Mouse (Mus musculus) embryonic facial prominence, embryonic 13.5 days (tissue): Measurements from ENCODE around the gene Slc25a45. TPM values are rescaled to one million over a fixed set of nuclear protein-coding genes. Genes with fewer than 3 reads are reported as not detected.

Experiments used
- ATAC-seq: fragments of 200-750 bp; cut with Nextera tagmentation; 2 replicates; pipeline ENCODE4 v1.8.0; 2017; ENCODE audit warnings: low read depth; ENCODE audit not compliant: insufficient number of reproducible peaks, insufficient read depth, low FRiP score, low TSS enrichment
- H3K27ac ChIP-seq: fragments of 300-500 bp; sonication (generic); 2 replicates; pipeline ENCODE4 v1.5.1; 2015; ENCODE audit warnings: moderate library complexity, mild to moderate bottlenecking, inconsistent platforms
- H3K27me3 ChIP-seq: fragments of 300-500 bp; sonication (generic); 2 replicates; pipeline ENCODE4 v1.6.1; 2015; ENCODE audit warnings: mild to moderate bottlenecking, inconsistent platforms
- H3K36me3 ChIP-seq: fragments of 300-500 bp; sonication (generic); 2 replicates; pipeline ENCODE4 v1.6.1; 2015; ENCODE audit warnings: mild to moderate bottlenecking, inconsistent platforms
- H3K4me1 ChIP-seq: fragments of 300-500 bp; sonication (generic); 2 replicates; pipeline ENCODE4 v1.6.1; 2015; ENCODE audit warnings: inconsistent platforms
- H3K4me2 ChIP-seq: fragments of 300-500 bp; sonication (generic); 2 replicates; pipeline ENCODE4 v1.6.1; 2015; ENCODE audit warnings: moderate library complexity, mild to moderate bottlenecking, inconsistent platforms
- H3K4me3 ChIP-seq: fragments of 300-500 bp; sonication (generic); 2 replicates; pipeline ENCODE4 v1.5.1; 2015; ENCODE audit warnings: mild to moderate bottlenecking, inconsistent platforms
- H3K9ac ChIP-seq: fragments of 300-500 bp; sonication (generic); 2 replicates; pipeline ENCODE4 v1.6.1; 2015; ENCODE audit warnings: mild to moderate bottlenecking, inconsistent platforms
- H3K9me3 ChIP-seq: fragments of 300-500 bp; sonication (generic); 2 replicates; pipeline ENCODE4 v1.6.1; 2016; ENCODE audit warnings: inconsistent platforms
- WGBS: fragments of 180-500 bp; shearing (Covaris S2); methylation state at CpG from one replicate; pipeline ENCODE4 v1.1.7; 2015; ENCODE audit warnings: mixed read lengths; 5-methylcytosine and 5-hydroxymethylcytosine counted together
- polyA plus RNA-seq: library from polyadenylated mRNA; unstranded; fragments of >200 nt; fragmentation: Nextera tagmentation; extraction: Ambion mirVana; gene quantifications from 2 replicates; pipeline ENCODE4 v1.2.1, GENCODE M21; 2015

Gene Slc25a45
- polyA plus RNA-seq, 1 experiment from 2014 or later: 4.5 TPM

GRCm38 (mm10) chr19:5883935-5884334, 6.3 kb downstream of the Slc25a45 start:
- no peak overlapping the region for H3K9ac ChIP-seq
- 48% methylated on average over 1 of the region's 1 CpGs for WGBS

GRCm38 (mm10) chr19:5885838-5886237, 8.2 kb downstream of the Slc25a45 start:
- Histone ChIP-seq H3K9me3 (no peaks in the 10 kb centered on the region), H3K27ac (no peak overlapping the region), H3K9ac (no peak overlapping the region), H3K4me2 (no peak overlapping the region), H3K36me3 (no peaks in the 10 kb centered on the region), H3K4me3 (no peak overlapping the region), H3K27me3 (no peaks in the 10 kb centered on the region), H3K4me1 (no peaks in the 10 kb centered on the region)
- WGBS: 62% methylated on average over 4 of the region's 4 CpGs
- ATAC-seq: no peak

More at GRCm38 (mm10) chr19:5883935-5884334, 6.3 kb downstream of the Slc25a45 start:
- H3K36me3 ChIP-seq: no peaks in the 10 kb centered on the region
- no peak overlapping the region for H3K4me3 ChIP-seq
- ATAC-seq: no peak
- H3K27me3 ChIP-seq: no peaks in the 10 kb centered on the region
- no peaks in the 10 kb centered on the region for H3K4me1 ChIP-seq
- no peaks in the 10 kb centered on the region for H3K9me3 ChIP-seq
- no peak overlapping the region for H3K4me2 ChIP-seq
- H3K27ac ChIP-seq: no peak overlapping the region

GRCm38 (mm10) chr19:5887234-5887815, 9.7 kb downstream of the Slc25a45 start:
- no peak overlapping the region for H3K4me2 ChIP-seq
- H3K4me3 ChIP-seq: no peak overlapping the region
- WGBS: 72% methylated on average over 3 of the region's 3 CpGs
- peaks cover 10% of the 10 kb centered on the region; the same call in 1 of the 2 replicates for H3K36me3 ChIP-seq
- H3K9ac ChIP-seq: no peak overlapping the region
- no peak overlapping the region for H3K27ac ChIP-seq
- no peaks in the 10 kb centered on the region for H3K27me3 ChIP-seq
- H3K4me1 ChIP-seq: peaks cover 8% of the 10 kb centered on the region
- no peak for ATAC-seq
- H3K9me3 ChIP-seq: no peaks in the 10 kb centered on the region

- WGBS: 77% methylated on average over 4 of the region's 4 CpGs
- ATAC-seq: no peak
These were observed 11.6 kb downstream of the Slc25a45 start for GRCm38 (mm10) chr19:5889211-5889610.

GRCm38 (mm10) chr19:5891521-5892258, 14.1 kb downstream of the Slc25a45 start:
- H3K27me3 ChIP-seq: no peaks in the 10 kb centered on the region
- no peak overlapping the region for H3K4me2 ChIP-seq
- peaks cover 25% of the 10 kb centered on the region for H3K36me3 ChIP-seq
- no peaks in the 10 kb centered on the region for H3K9me3 ChIP-seq
- ATAC-seq: no peak
- no peak overlapping the region for H3K27ac ChIP-seq
- no peak overlapping the region for H3K9ac ChIP-seq
- no peak overlapping the region; the same call in 1 of the 2 replicates for H3K4me3 ChIP-seq
- 94% methylated on average over 12 of the region's 12 CpGs for WGBS
- H3K4me1 ChIP-seq: peaks cover 18% of the 10 kb centered on the region

More at GRCm38 (mm10) chr19:5889211-5889610, 11.6 kb downstream of the Slc25a45 start:
- Histone ChIP-seq H3K4me2 (no peak overlapping the region), H3K4me3 (no peak overlapping the region), H3K27ac (no peak overlapping the region), H3K36me3 (peaks cover 15% of the 10 kb centered on the region; the same call in 1 of the 2 replicates), H3K27me3 (no peaks in the 10 kb centered on the region), H3K9me3 (no peaks in the 10 kb centered on the region), H3K9ac (no peak overlapping the region), H3K4me1 (peaks cover 18% of the 10 kb centered on the region)

- 95% methylated on average over 7 of the region's 7 CpGs for WGBS
- ATAC-seq: no peak
- Histone ChIP-seq H3K27me3 (no peaks in the 10 kb centered on the region), H3K36me3 (peaks cover 29% of the 10 kb centered on the region), H3K4me2 (0 out of 2 replicates have a peak overlapping the region, but pooled peaks have one; percentile 83), H3K9me3 (no peaks in the 10 kb centered on the region), H3K4me1 (peaks cover 18% of the 10 kb centered on the region), H3K27ac (no peak overlapping the region), H3K9ac (0 out of 2 replicates have a peak overlapping the region, but pooled peaks have one; percentile 86), H3K4me3 (no peak overlapping the region; the same call in 1 of the 2 replicates)
These were observed 14.7 kb downstream of the Slc25a45 start for GRCm38 (mm10) chr19:5892262-5892661.

GRCm38 (mm10) chr19:5892735-5893134, 15.1 kb downstream of the Slc25a45 start:
- H3K4me2 ChIP-seq: peak overlapping the region; percentile 83
- no peaks in the 10 kb centered on the region for H3K9me3 ChIP-seq
- H3K9ac ChIP-seq: peak overlapping the region; percentile 86
- no peak overlapping the region for H3K27ac ChIP-seq
- WGBS: 94% methylated on average over 13 of the region's 13 CpGs
- 0 out of 2 replicates have a peak overlapping the region, but pooled peaks have one; percentile 61 for H3K4me3 ChIP-seq
- peaks cover 34% of the 10 kb centered on the region for H3K36me3 ChIP-seq
- ATAC-seq: no peak
- no peaks in the 10 kb centered on the region for H3K27me3 ChIP-seq
- H3K4me1 ChIP-seq: peaks cover 18% of the 10 kb centered on the region

GRCm38 (mm10) chr19:5893282-5894001, 15.8 kb downstream of the Slc25a45 start:
- no peaks in the 10 kb centered on the region for H3K9me3 ChIP-seq

GRCm38 (mm10) chr19:5894002-5894678, 16.5 kb downstream of the Slc25a45 start, which contains the start of gene Tigd3:
TSS of gene Tigd3 (minus strand) at chr19:5894149.
- peak within 1 kb of the TSS; percentile 86 for H3K9ac ChIP-seq
- peak within 1 kb of the TSS; percentile 83 for H3K4me2 ChIP-seq
- no peaks in the 10 kb centered on the region for H3K9me3 ChIP-seq
- no peak within 1 kb of the TSS for H3K27ac ChIP-seq
- H3K4me1 ChIP-seq: peaks cover 18% of the 10 kb centered on the region
- ATAC-seq: peak; percentile 90
- H3K27me3 ChIP-seq: no peaks in the 10 kb centered on the region
- WGBS: 2% methylated on average over 35 of the region's 36 CpGs
- peaks cover 44% of the 10 kb centered on the region for H3K36me3 ChIP-seq
- peak within 1 kb of the TSS; percentile 61 for H3K4me3 ChIP-seq

More at GRCm38 (mm10) chr19:5893282-5894001, 15.8 kb downstream of the Slc25a45 start:
- H3K27ac ChIP-seq: no peak overlapping the region
- peak overlapping the region; percentile 83 for H3K4me2 ChIP-seq
- H3K4me3 ChIP-seq: peak overlapping the region; percentile 61
- peak overlapping the region; percentile 86 for H3K9ac ChIP-seq
- peaks cover 18% of the 10 kb centered on the region for H3K4me1 ChIP-seq
- ATAC-seq: peak; percentile 4; the same call in 1 of the 2 replicates
- H3K36me3 ChIP-seq: peaks cover 39% of the 10 kb centered on the region
- no peaks in the 10 kb centered on the region for H3K27me3 ChIP-seq
- 9% methylated on average over 29 of the region's 31 CpGs for WGBS

- Histone ChIP-seq H3K4me2 (no peak overlapping the region), H3K4me3 (no peak overlapping the region), H3K9ac (no peak overlapping the region), H3K36me3 (peaks cover 48% of the 10 kb centered on the region), H3K4me1 (peaks cover 23% of the 10 kb centered on the region), H3K27ac (no peak overlapping the region), H3K27me3 (no peaks in the 10 kb centered on the region), H3K9me3 (no peaks in the 10 kb centered on the region)
- ATAC-seq: no peak
- WGBS: 70% methylated on average over 3 of the region's 3 CpGs
These were observed 29.7 kb downstream of the Slc25a45 start for GRCm38 (mm10) chr19:5907275-5907674.

- 32% methylated on average over 6 of the region's 6 CpGs for WGBS
- ATAC-seq: no peak
- Histone ChIP-seq H3K27ac (peak overlapping the region; percentile 53), H3K36me3 (peaks cover 24% of the 10 kb centered on the region), H3K4me1 (peaks cover 34% of the 10 kb centered on the region), H3K27me3 (no peaks in the 10 kb centered on the region), H3K9ac (peak overlapping the region; percentile 57), H3K9me3 (no peaks in the 10 kb centered on the region), H3K4me3 (peak overlapping the region; percentile 85), H3K4me2 (peak overlapping the region; percentile 74)
These were observed 32.6 kb downstream of the Slc25a45 start for GRCm38 (mm10) chr19:5910221-5910620.
